Mouse (Mus musculus): ENCODE results near the gene Prmt3. TPM values are rescaled to one million over a fixed set of nuclear protein-coding genes. Genes with fewer than 3 reads are reported as not detected.

The Prmt3 gene
- polyA plus RNA-seq, 1 experiment = 20.3 TPM

GRCm38 (mm10) chr7:49809562-49809961 is 31.4 kb downstream of the Prmt3 start:
- Histone ChIP-seq H3K79me2 (ENCODE audit: control insufficient read depth, insufficient read depth) (no peaks in the 10 kb centered on the region), H3K4me3 (no peak overlapping the region), H3K36me3 (ENCODE audit: control insufficient read depth, insufficient read depth) (peaks cover 15% of the 10 kb centered on the region), H3K27me3 (ENCODE audit: control insufficient read depth, insufficient read depth, insufficient read length) (no peaks in the 10 kb centered on the region), H3K4me2 (ENCODE audit: low read depth) (no peak overlapping the region), H3ac (ENCODE audit: control insufficient read depth, insufficient read length) (no peak overlapping the region)
- TF ChIP-seq E2F4 (IDR thresholded peaks at IDR 0.05; ENCODE audit: insufficient read depth) (no peak), POLR2A (IDR thresholded peaks at IDR 0.05; ENCODE audit: insufficient read length, low read depth) (no peak), TCF12 (IDR thresholded peaks at IDR 0.05; ENCODE audit: insufficient read depth, poor library complexity, severe bottlenecking) (no peak), USF1 (IDR thresholded peaks at IDR 0.05; ENCODE audit: low read depth) (no peak), MAX (IDR thresholded peaks at IDR 0.05; ENCODE audit: low read depth) (no peak), POLR2AphosphoS2 (IDR thresholded peaks at IDR 0.05; ENCODE audit: insufficient read length, low read depth) (no peak), MYOD1 (IDR thresholded peaks at IDR 0.05; ENCODE audit: control insufficient read depth in 1 of 3, insufficient read length in 2 of 3, low read depth in 2 of 3) (no peak), MYOG (IDR thresholded peaks at IDR 0.05; ENCODE audit: control insufficient read depth in 1 of 3, insufficient read depth in 1 of 3, insufficient read length in 2 of 3, low read depth in 2 of 3) (no peak)

GRCm38 (mm10) chr7:49811346-49811745 is 33.2 kb downstream of the Prmt3 start:
- no peaks in the 10 kb centered on the region for H3K79me2 ChIP-seq (ENCODE audit: control insufficient read depth, insufficient read depth)
- TF ChIP-seq MAX (IDR thresholded peaks at IDR 0.05; ENCODE audit: low read depth) (no peak), POLR2AphosphoS2 (IDR thresholded peaks at IDR 0.05; ENCODE audit: insufficient read length, low read depth) (no peak), E2F4 (IDR thresholded peaks at IDR 0.05; ENCODE audit: insufficient read depth) (no peak), TCF3 (IDR thresholded peaks at IDR 0.05; ENCODE audit: insufficient read length, low read depth) (no peak), TCF12 (IDR thresholded peaks at IDR 0.05; ENCODE audit: insufficient read depth, poor library complexity, severe bottlenecking) (no peak), CEBPB (IDR thresholded peaks at IDR 0.05; ENCODE audit: insufficient read depth, poor library complexity, severe bottlenecking) (no peak), REST (IDR thresholded peaks at IDR 0.05; ENCODE audit: insufficient read depth, insufficient read length) (no peak), MYOD1 (IDR thresholded peaks at IDR 0.05; ENCODE audit: control insufficient read depth in 1 of 3, insufficient read length in 2 of 3, low read depth in 2 of 3) (no peak), USF1 (IDR thresholded peaks at IDR 0.05; ENCODE audit: low read depth) (no peak), SRF (IDR thresholded peaks at IDR 0.05; ENCODE audit: control insufficient read depth, insufficient read length, low read depth) (no peak), POLR2A (IDR thresholded peaks at IDR 0.05; ENCODE audit: insufficient read length, low read depth) (no peak), MYOG (IDR thresholded peaks at IDR 0.05; ENCODE audit: control insufficient read depth in 1 of 3, insufficient read depth in 1 of 3, insufficient read length in 2 of 3, low read depth in 2 of 3) (no peak)
- no peak overlapping the region for H3K4me2 ChIP-seq (ENCODE audit: low read depth)
- no peaks in the 10 kb centered on the region for H3K27me3 ChIP-seq (ENCODE audit: control insufficient read depth, insufficient read depth, insufficient read length)
- H3ac ChIP-seq (ENCODE audit: control insufficient read depth, insufficient read length) = no peak overlapping the region
- no peak overlapping the region for H3K4me3 ChIP-seq
- peaks cover 19% of the 10 kb centered on the region for H3K36me3 ChIP-seq (ENCODE audit: control insufficient read depth, insufficient read depth)

GRCm38 (mm10) chr7:49819393-49819792 is 41.2 kb downstream of the Prmt3 start:
- Histone ChIP-seq H3K4me3 (no peak overlapping the region), H3K27me3 (ENCODE audit: control insufficient read depth, insufficient read depth, insufficient read length) (no peaks in the 10 kb centered on the region), H3K36me3 (ENCODE audit: control insufficient read depth, insufficient read depth) (peaks cover 29% of the 10 kb centered on the region), H3K4me2 (ENCODE audit: low read depth) (no peak overlapping the region), H3ac (ENCODE audit: control insufficient read depth, insufficient read length) (no peak overlapping the region), H3K79me2 (ENCODE audit: control insufficient read depth, insufficient read depth) (no peaks in the 10 kb centered on the region)
- TF ChIP-seq REST (IDR thresholded peaks at IDR 0.05; ENCODE audit: insufficient read depth, insufficient read length) (no peak), POLR2AphosphoS2 (IDR thresholded peaks at IDR 0.05; ENCODE audit: insufficient read length, low read depth) (no peak), USF1 (IDR thresholded peaks at IDR 0.05; ENCODE audit: low read depth) (no peak), SRF (IDR thresholded peaks at IDR 0.05; ENCODE audit: control insufficient read depth, insufficient read length, low read depth) (no peak), MYOD1 (IDR thresholded peaks at IDR 0.05; ENCODE audit: control insufficient read depth in 1 of 3, insufficient read length in 2 of 3, low read depth in 2 of 3) (no peak), E2F4 (IDR thresholded peaks at IDR 0.05; ENCODE audit: insufficient read depth) (no peak), POLR2A (IDR thresholded peaks at IDR 0.05; ENCODE audit: insufficient read length, low read depth) (no peak), MAX (IDR thresholded peaks at IDR 0.05; ENCODE audit: low read depth) (no peak), MYOG (IDR thresholded peaks at IDR 0.05; ENCODE audit: control insufficient read depth in 1 of 3, insufficient read depth in 1 of 3, insufficient read length in 2 of 3, low read depth in 2 of 3) (no peak), TCF3 (IDR thresholded peaks at IDR 0.05; ENCODE audit: insufficient read length, low read depth) (no peak), CEBPB (IDR thresholded peaks at IDR 0.05; ENCODE audit: insufficient read depth, poor library complexity, severe bottlenecking) (no peak), TCF12 (IDR thresholded peaks at IDR 0.05; ENCODE audit: insufficient read depth, poor library complexity, severe bottlenecking) (no peak)

- H3K36me3 ChIP-seq (ENCODE audit: control insufficient read depth, insufficient read depth) = peaks cover 23% of the 10 kb centered on the region
- no peaks in the 10 kb centered on the region for H3K27me3 ChIP-seq (ENCODE audit: control insufficient read depth, insufficient read depth, insufficient read length)
- H3K79me2 ChIP-seq (ENCODE audit: control insufficient read depth, insufficient read depth) = no peaks in the 10 kb centered on the region
- H3K4me3 ChIP-seq = no peak overlapping the region
- H3K4me2 ChIP-seq (ENCODE audit: low read depth) = no peak overlapping the region
- no peak for TF ChIP-seq USF1 (IDR thresholded peaks at IDR 0.05; ENCODE audit: low read depth)
- no peak overlapping the region for H3ac ChIP-seq (ENCODE audit: control insufficient read depth, insufficient read length)
These were observed 43.2 kb downstream of the Prmt3 start for GRCm38 (mm10) chr7:49821370-49821769.

GRCm38 (mm10) chr7:49822028-49822427 is 43.9 kb downstream of the Prmt3 start:
- Histone ChIP-seq H3K4me3 (no peak overlapping the region), H3K27me3 (ENCODE audit: control insufficient read depth, insufficient read depth, insufficient read length) (no peaks in the 10 kb centered on the region), H3K36me3 (ENCODE audit: control insufficient read depth, insufficient read depth) (peaks cover 23% of the 10 kb centered on the region), H3ac (ENCODE audit: control insufficient read depth, insufficient read length) (no peak overlapping the region), H3K79me2 (ENCODE audit: control insufficient read depth, insufficient read depth) (no peaks in the 10 kb centered on the region), H3K4me2 (ENCODE audit: low read depth) (no peak overlapping the region)
- TF ChIP-seq SRF (IDR thresholded peaks at IDR 0.05; ENCODE audit: control insufficient read depth, insufficient read length, low read depth) = no peak
- no peak for TF ChIP-seq REST (IDR thresholded peaks at IDR 0.05; ENCODE audit: insufficient read depth, insufficient read length)
- TF ChIP-seq CEBPB (IDR thresholded peaks at IDR 0.05; ENCODE audit: insufficient read depth, poor library complexity, severe bottlenecking) = peak; percentile 67; the same call in 1 of the 2 replicates
- no peak for TF ChIP-seq E2F4 (IDR thresholded peaks at IDR 0.05; ENCODE audit: insufficient read depth)

Data from myocyte (in vitro differentiated cells).